Mouse (Mus musculus) cerebellum, postnatal 4 days (tissue): ENCODE results near the gene Mmp11.
"Not testable (repeated sequence)": the region's sequence is repeated elsewhere in the genome, so short reads cannot be mapped to it uniquely, and the experiment has no call there.

Source experiments
- DNase-seq, 2 experiments: peaks; one replicate each; pipeline ENCODE4 v3.0.0; 2022; ENCODE audit warnings: low spot score in 2 of 2, mixed read lengths in 1 of 2

The Mmp11 gene

GRCm38 (mm10) chr10:75897373-75897772 is 38.9 kb downstream of the Mmp11 start:
- peak; percentile 66 to 79 for DNase-seq

GRCm38 (mm10) chr10:75896208-75896607 is 40.1 kb downstream of the Mmp11 start:
- DNase-seq = no peak

GRCm38 (mm10) chr10:75895730-75896129 is 40.6 kb downstream of the Mmp11 start:
- DNase-seq = no peak

GRCm38 (mm10) chr10:75894601-75895000 is 41.7 kb downstream of the Mmp11 start:
- DNase-seq = no peak

GRCm38 (mm10) chr10:75893089-75893750 is 43.1 kb downstream of the Mmp11 start, which contains the start of gene Derl3:
Gene Derl3, plus strand, starts transcription at chr10:75893413.
- peak; percentile 90 to 91 for DNase-seq

- no peak for DNase-seq
Measured at GRCm38 (mm10) chr10:75889406-75890153, 46.7 kb downstream of the Mmp11 start.

- not testable (repeated sequence) for DNase-seq
Measured at GRCm38 (mm10) chr10:75887504-75887903, 48.8 kb downstream of the Mmp11 start.

GRCm38 (mm10) chr10:75884742-75885141 is 51.6 kb downstream of the Mmp11 start:
- DNase-seq = no peak

- peak; percentile 53 to 75 for DNase-seq
Measured at GRCm38 (mm10) chr10:75883232-75883552, 53.1 kb downstream of the Mmp11 start.

GRCm38 (mm10) chr10:75882433-75883231 is 53.7 kb downstream of the Mmp11 start:
- DNase-seq = no peak

GRCm38 (mm10) chr10:75881578-75882432 is 54.5 kb downstream of the Mmp11 start:
- DNase-seq = no peak

- DNase-seq = no peak
Measured at GRCm38 (mm10) chr10:75880771-75881577, 55.3 kb downstream of the Mmp11 start.

- no peak for DNase-seq
Measured at GRCm38 (mm10) chr10:75880351-75880750, 55.9 kb downstream of the Mmp11 start.

- no peak for DNase-seq
Measured at GRCm38 (mm10) chr10:75878836-75879235, 57.5 kb downstream of the Mmp11 start.

GRCm38 (mm10) chr10:75873543-75874170 is 62.6 kb downstream of the Mmp11 start:
- no peak for DNase-seq
